Mouse (Mus musculus) stomach, embryonic 15.5 days (tissue): ENCODE measurements at regions not wholly inside any gene's neighbourhood (a gene's known extent, or its start where the extent isn't known, plus 50 kb on each side); places are given as distances from the start of the nearest gene placed in this dataset.

Experiments used
- ATAC-seq: fragments of 200-750 bp; cut with Nextera tagmentation; 2 replicates; pipeline ENCODE4 v1.8.0; 2017; ENCODE audit warnings: low read depth, moderate number of reproducible peaks, moderate TSS enrichment; ENCODE audit not compliant: insufficient read depth, low FRiP score
- H3K27ac ChIP-seq: fragments of 300-500 bp; sonication (generic); 2 replicates; pipeline ENCODE4 v1.5.1; 2015; ENCODE audit warnings: mild to moderate bottlenecking, inconsistent platforms
- H3K27me3 ChIP-seq: fragments of 300-500 bp; sonication (generic); replicated peaks from 2 replicates; pipeline ENCODE4 v1.6.1; 2015; ENCODE audit warnings: inconsistent platforms
- H3K36me3 ChIP-seq: fragments of 300-500 bp; sonication (generic); 2 replicates; pipeline ENCODE4 v1.6.1; 2015; ENCODE audit warnings: inconsistent platforms
- H3K4me1 ChIP-seq: fragments of 300-500 bp; sonication (generic); 2 replicates; pipeline ENCODE4 v1.6.1; 2015; ENCODE audit warnings: inconsistent platforms
- H3K4me2 ChIP-seq: fragments of 300-500 bp; sonication (generic); 2 replicates; pipeline ENCODE4 v1.6.1; 2015; ENCODE audit warnings: mild to moderate bottlenecking, inconsistent platforms
- H3K4me3 ChIP-seq: fragments of 300-500 bp; sonication (generic); replicated peaks from 2 replicates; pipeline ENCODE4 v1.5.1; 2015; ENCODE audit warnings: inconsistent platforms
- H3K9ac ChIP-seq: fragments of 300-500 bp; sonication (generic); 2 replicates; pipeline ENCODE4 v1.6.1; 2015; ENCODE audit warnings: inconsistent platforms
- H3K9me3 ChIP-seq: fragments of 300-500 bp; sonication (generic); 2 replicates; pipeline ENCODE4 v1.6.1; 2016; ENCODE audit warnings: inconsistent platforms
- WGBS: fragments of 180-500 bp; shearing (Covaris S2); methylation state at CpG from one replicate; pipeline ENCODE4 v1.1.7; 2015; 5-methylcytosine and 5-hydroxymethylcytosine counted together

- Histone ChIP-seq H3K4me1 (no peaks in the 10 kb centered on the region), H3K9ac (no peak overlapping the region), H3K4me3 (no peak overlapping the region), H3K36me3 (no peaks in the 10 kb centered on the region), H3K4me2 (no peak overlapping the region), H3K27me3 (no peaks in the 10 kb centered on the region), H3K9me3 (no peaks in the 10 kb centered on the region), H3K27ac (no peak overlapping the region)
- ATAC-seq: no peak
- 43% methylated on average over 5 of the region's 5 CpGs for WGBS
These were observed 401.3 kb downstream of the Plcl1 start for GRCm38 (mm10) chr1:55807028-55807427.

DNA sequence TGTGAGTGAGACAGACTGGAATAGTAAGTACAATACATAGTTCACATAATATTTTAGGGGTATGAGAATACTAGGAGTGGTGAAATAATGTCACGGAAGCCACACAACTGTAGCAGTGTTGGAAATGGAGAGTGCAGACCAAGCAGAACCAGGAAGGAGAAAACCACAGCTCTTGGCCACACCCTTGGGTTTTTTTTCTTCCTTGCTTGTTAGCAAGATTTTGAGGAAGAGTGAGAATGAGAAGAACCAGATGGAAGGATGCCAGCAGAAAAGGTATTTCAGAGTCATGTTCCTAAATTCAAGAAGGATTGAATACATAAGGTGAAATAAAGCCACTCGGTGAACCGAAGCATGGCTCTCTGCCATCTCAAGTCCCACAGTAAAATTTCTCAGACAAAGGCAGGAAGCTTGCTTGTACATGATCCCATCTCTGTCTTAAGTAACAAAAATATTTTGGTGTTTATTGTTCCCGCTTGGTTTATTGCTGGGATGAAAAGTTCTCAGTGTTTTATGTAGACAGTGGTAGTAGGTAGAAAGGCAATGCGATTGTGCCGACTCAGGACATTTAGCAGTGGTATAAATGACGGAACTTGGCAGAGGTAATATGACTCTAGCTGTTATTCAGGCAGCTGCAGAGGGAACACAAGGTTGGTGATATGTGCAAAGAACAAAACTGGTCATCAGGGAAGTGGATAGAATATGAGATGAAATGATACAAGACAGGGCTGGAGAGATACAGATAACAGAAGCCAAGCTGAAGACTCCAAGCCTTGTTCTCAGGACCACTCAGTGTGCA is 403.2 kb downstream of the Plcl1 start:
- H3K4me3 ChIP-seq: no peak overlapping the region
- H3K27me3 ChIP-seq: no peaks in the 10 kb centered on the region
- ATAC-seq: no peak
- H3K27ac ChIP-seq: no peak overlapping the region
- H3K4me2 ChIP-seq: no peak overlapping the region
- H3K9ac ChIP-seq: no peak overlapping the region
- H3K4me1 ChIP-seq: no peaks in the 10 kb centered on the region
- 76% methylated on average over 7 of the region's 7 CpGs for WGBS
- H3K36me3 ChIP-seq: no peaks in the 10 kb centered on the region
- no peaks in the 10 kb centered on the region for H3K9me3 ChIP-seq

DNA sequence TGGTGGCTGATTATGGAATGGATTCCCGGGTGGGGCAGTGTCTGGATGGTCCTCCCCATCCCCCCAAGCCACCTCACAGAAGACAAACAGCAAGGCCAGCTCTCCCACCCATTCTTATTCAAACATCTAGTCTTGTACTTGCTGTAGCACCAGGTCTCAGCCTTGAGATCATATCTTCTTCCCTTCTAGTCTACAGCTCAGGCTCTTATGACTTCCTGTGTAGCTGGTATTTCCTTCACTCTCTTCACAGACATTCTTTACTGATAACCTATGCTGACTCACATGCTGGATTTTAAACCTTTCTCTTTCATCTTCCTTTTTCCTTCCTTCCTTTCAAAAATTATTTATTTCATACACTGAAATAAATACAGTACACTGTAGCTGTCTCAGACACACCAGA is 406.8 kb downstream of the Plcl1 start:
- H3K4me1 ChIP-seq: no peaks in the 10 kb centered on the region
- H3K9me3 ChIP-seq: no peaks in the 10 kb centered on the region
- H3K27me3 ChIP-seq: no peaks in the 10 kb centered on the region
- 58% methylated on average over 1 of the region's 1 CpGs for WGBS
- no peak overlapping the region for H3K4me2 ChIP-seq
- H3K36me3 ChIP-seq: no peaks in the 10 kb centered on the region
- H3K27ac ChIP-seq: no peak overlapping the region
- no peak overlapping the region for H3K9ac ChIP-seq
- H3K4me3 ChIP-seq: no peak overlapping the region
- ATAC-seq: no peak

GRCm38 (mm10) chr1:55820866-55821500 is 415.3 kb downstream of the Plcl1 start:
- no peak for ATAC-seq
- no peak overlapping the region for H3K4me3 ChIP-seq
- H3K36me3 ChIP-seq: no peaks in the 10 kb centered on the region
- no peaks in the 10 kb centered on the region for H3K4me1 ChIP-seq
- no peak overlapping the region for H3K4me2 ChIP-seq
- H3K27ac ChIP-seq: no peak overlapping the region
- H3K9ac ChIP-seq: no peak overlapping the region
- 85% methylated on average over 3 of the region's 3 CpGs for WGBS
- H3K27me3 ChIP-seq: no peaks in the 10 kb centered on the region
- H3K9me3 ChIP-seq: no peaks in the 10 kb centered on the region

GRCm38 (mm10) chr1:55822599-55822998 is 416.9 kb downstream of the Plcl1 start:
- H3K4me1 ChIP-seq: no peaks in the 10 kb centered on the region
- H3K36me3 ChIP-seq: no peaks in the 10 kb centered on the region
- H3K4me3 ChIP-seq: no peak overlapping the region
- no peak overlapping the region for H3K4me2 ChIP-seq
- H3K9ac ChIP-seq: no peak overlapping the region
- no peaks in the 10 kb centered on the region for H3K27me3 ChIP-seq
- WGBS: 82% methylated on average over 4 of the region's 4 CpGs
- H3K27ac ChIP-seq: no peak overlapping the region
- H3K9me3 ChIP-seq: no peaks in the 10 kb centered on the region
- ATAC-seq: no peak

DNA sequence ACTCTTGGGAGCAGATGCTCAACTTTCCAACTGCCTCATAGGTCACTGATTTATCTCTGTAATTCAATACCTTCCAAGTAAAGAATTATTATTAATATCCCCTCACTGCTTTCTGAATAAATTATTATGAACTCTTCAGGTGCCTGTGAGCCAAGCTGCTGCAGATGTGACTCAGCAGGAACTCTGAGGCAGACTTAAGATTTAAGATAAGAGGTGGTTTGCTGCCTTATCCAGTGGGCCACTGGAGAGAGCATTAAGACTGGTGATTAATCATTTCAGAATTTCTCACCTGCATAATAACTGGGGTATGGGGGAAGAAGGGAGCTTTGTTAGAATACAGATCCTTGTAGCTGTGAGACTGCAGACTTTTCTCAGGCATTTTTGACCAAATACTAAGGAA is 421.5 kb downstream of the Plcl1 start:
- Histone ChIP-seq H3K27ac (no peak overlapping the region), H3K4me1 (no peaks in the 10 kb centered on the region), H3K9ac (no peak overlapping the region), H3K27me3 (no peaks in the 10 kb centered on the region), H3K4me2 (no peak overlapping the region), H3K9me3 (no peaks in the 10 kb centered on the region), H3K36me3 (no peaks in the 10 kb centered on the region), H3K4me3 (no peak overlapping the region)
- ATAC-seq: no peak

DNA sequence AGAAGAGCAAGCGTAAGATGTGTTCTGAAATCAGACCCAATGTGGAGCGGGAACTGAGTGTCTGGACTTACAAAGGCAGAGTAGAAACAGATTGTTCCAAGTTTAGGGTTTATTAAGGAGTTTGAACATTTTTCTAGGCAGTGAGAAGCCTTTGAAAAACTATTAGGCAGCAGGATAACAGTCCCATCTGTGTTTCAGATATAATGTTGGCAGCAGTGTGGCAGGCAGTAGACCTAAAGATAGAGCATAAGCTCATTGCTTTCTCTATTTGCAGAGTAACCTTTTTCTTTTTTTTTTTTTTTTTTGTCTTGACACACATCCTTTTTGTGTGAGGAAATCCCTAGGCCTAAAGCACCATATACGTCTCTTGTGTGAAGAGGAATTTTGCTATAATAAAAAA is 429.6 kb downstream of the Plcl1 start:
- H3K27me3 ChIP-seq: no peaks in the 10 kb centered on the region
- H3K9ac ChIP-seq: no peak overlapping the region
- ATAC-seq: no peak
- H3K36me3 ChIP-seq: no peaks in the 10 kb centered on the region
- H3K27ac ChIP-seq: no peak overlapping the region
- WGBS: 88% methylated on average over 3 of the region's 3 CpGs
- no peaks in the 10 kb centered on the region for H3K9me3 ChIP-seq
- H3K4me3 ChIP-seq: no peak overlapping the region
- no peak overlapping the region for H3K4me2 ChIP-seq
- no peaks in the 10 kb centered on the region for H3K4me1 ChIP-seq

DNA sequence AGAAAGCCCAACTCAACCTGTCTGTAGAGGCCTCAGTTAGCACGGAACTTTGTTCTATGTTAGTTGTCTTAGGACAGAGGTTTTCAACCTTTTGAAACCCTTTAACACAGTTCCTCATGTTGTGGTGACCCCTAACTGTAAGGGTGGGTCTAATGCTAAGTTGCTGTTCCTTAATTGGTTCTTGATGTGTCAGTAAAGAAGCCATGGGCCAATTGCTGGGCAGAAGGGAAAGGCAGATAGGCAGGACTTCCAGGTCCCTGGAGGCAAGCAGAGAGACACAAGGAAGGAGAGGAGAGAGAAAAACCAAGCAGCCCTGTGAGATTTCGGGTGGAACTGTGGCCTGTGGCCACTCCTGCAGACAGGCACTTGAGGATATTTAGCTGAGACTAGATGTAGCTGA is 431.0 kb downstream of the Plcl1 start:
- no peak overlapping the region for H3K4me2 ChIP-seq
- no peak for ATAC-seq
- H3K27me3 ChIP-seq: no peaks in the 10 kb centered on the region
- 83% methylated on average over 2 of the region's 2 CpGs for WGBS
- H3K4me1 ChIP-seq: no peaks in the 10 kb centered on the region
- H3K36me3 ChIP-seq: no peaks in the 10 kb centered on the region
- no peaks in the 10 kb centered on the region for H3K9me3 ChIP-seq
- H3K27ac ChIP-seq: no peak overlapping the region
- H3K9ac ChIP-seq: no peak overlapping the region
- no peak overlapping the region for H3K4me3 ChIP-seq

DNA sequence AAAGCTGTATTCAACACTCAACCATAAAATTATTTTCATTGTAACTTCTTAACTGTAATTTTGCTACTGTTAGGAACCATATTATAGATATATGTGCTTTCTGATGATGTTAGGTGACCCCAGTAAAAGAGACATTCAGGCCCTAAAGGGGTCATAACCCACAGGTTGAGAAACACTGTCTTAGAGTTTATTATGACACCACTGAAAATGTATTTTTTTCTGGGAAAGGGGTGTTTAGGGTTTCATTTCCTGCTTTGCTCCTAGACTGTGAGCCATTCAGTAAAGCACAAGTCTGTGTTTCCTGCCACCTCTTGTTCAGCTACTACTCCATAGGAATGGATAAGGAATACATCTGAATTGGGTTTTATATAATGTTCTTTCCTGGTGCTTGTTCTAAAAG is 431.6 kb downstream of the Plcl1 start:
- ATAC-seq: no peak
- H3K4me1 ChIP-seq: no peaks in the 10 kb centered on the region
- H3K9me3 ChIP-seq: no peaks in the 10 kb centered on the region
- H3K4me3 ChIP-seq: no peak overlapping the region
- H3K4me2 ChIP-seq: no peak overlapping the region
- no peaks in the 10 kb centered on the region for H3K36me3 ChIP-seq
- no peaks in the 10 kb centered on the region for H3K27me3 ChIP-seq
- H3K9ac ChIP-seq: no peak overlapping the region
- no peak overlapping the region for H3K27ac ChIP-seq

DNA sequence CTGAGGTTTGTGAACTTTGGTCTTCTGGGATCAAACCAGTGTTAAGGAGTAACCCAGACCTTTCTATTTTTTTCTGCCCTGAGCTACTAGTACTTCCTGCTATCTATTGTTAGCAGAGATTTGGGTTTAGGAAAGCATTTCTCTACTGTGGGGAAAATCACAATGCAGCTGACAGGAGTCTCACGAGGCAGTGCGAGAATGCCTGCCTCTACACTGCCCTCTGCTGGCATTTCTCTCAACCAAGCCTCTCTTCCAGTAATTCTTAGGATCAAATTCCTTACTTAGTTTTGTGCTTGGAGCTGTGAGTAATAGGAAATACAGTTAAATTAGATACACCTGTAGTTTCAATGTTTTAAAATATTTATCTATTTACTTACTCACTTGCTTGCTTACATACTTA is 432.4 kb downstream of the Plcl1 start:
- H3K9me3 ChIP-seq: no peaks in the 10 kb centered on the region

DNA sequence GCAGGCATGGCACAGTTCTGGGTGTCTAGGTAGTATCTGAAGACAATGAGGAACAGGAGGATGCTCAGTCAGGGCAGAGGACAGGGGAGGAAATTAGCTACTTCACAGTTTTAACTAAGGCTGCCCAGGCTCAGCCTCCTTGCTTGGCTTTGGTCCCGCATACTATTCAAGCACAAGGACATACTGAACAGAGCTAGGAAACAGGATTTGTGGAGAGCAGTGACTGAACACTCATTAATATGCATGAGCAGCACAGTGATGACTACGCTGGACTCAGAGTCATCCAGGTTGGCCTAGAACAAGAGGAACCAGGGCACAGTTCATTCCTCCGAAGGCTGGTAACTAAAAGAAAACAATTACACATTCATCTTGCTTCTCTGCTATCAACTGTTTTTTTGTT is 443.1 kb downstream of the Plcl1 start:
- Histone ChIP-seq H3K27ac (no peak overlapping the region), H3K36me3 (no peaks in the 10 kb centered on the region), H3K4me1 (no peaks in the 10 kb centered on the region), H3K9ac (no peak overlapping the region), H3K4me2 (no peak overlapping the region), H3K9me3 (no peaks in the 10 kb centered on the region), H3K27me3 (no peaks in the 10 kb centered on the region), H3K4me3 (no peak overlapping the region)
- no peak for ATAC-seq
- 85% methylated on average over 3 of the region's 3 CpGs for WGBS

More for the DNA sequence above, 432.4 kb downstream of the Plcl1 start:
- H3K27me3 ChIP-seq: no peaks in the 10 kb centered on the region
- no peak overlapping the region for H3K4me3 ChIP-seq
- 7% methylated on average over 2 of the region's 2 CpGs for WGBS
- no peak overlapping the region for H3K9ac ChIP-seq
- no peaks in the 10 kb centered on the region for H3K36me3 ChIP-seq
- no peak overlapping the region for H3K27ac ChIP-seq
- ATAC-seq: no peak
- H3K4me2 ChIP-seq: no peak overlapping the region
- no peaks in the 10 kb centered on the region for H3K4me1 ChIP-seq

- Histone ChIP-seq H3K4me2 (no peak overlapping the region), H3K4me3 (no peak overlapping the region), H3K9me3 (no peaks in the 10 kb centered on the region), H3K27me3 (no peaks in the 10 kb centered on the region), H3K4me1 (no peaks in the 10 kb centered on the region), H3K9ac (no peak overlapping the region), H3K27ac (no peak overlapping the region), H3K36me3 (no peaks in the 10 kb centered on the region)
- ATAC-seq: no peak
These were observed 446.6 kb downstream of the Plcl1 start for GRCm38 (mm10) chr1:55852354-55852753.

DNA sequence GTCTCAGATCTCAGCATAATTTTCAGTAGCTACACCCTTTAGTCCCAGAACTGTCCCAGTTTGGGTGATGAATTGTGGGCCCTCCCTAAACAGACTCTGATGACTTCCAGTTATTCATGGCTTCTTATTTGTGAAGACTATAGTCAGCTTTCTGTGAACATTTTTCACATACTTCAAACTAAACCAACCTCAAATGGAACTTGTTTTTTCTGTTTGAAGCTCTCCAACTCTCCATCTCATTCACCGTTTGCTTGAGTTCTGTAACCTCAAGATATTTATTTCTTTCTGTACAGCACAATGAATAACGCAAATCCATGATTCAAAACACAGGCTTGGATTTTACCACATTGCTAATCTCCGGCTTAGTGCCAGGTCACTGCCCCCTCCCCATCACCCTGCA is 453.4 kb downstream of the Plcl1 start:
- H3K27ac ChIP-seq: no peak overlapping the region
- WGBS: 59% methylated on average over 3 of the region's 3 CpGs
- H3K27me3 ChIP-seq: no peaks in the 10 kb centered on the region
- no peak overlapping the region for H3K4me2 ChIP-seq
- H3K4me3 ChIP-seq: no peak overlapping the region
- no peak overlapping the region for H3K9ac ChIP-seq
- no peak for ATAC-seq
- H3K36me3 ChIP-seq: no peaks in the 10 kb centered on the region
- no peaks in the 10 kb centered on the region for H3K4me1 ChIP-seq
- H3K9me3 ChIP-seq: no peaks in the 10 kb centered on the region
